In the genomic region with DNA sequence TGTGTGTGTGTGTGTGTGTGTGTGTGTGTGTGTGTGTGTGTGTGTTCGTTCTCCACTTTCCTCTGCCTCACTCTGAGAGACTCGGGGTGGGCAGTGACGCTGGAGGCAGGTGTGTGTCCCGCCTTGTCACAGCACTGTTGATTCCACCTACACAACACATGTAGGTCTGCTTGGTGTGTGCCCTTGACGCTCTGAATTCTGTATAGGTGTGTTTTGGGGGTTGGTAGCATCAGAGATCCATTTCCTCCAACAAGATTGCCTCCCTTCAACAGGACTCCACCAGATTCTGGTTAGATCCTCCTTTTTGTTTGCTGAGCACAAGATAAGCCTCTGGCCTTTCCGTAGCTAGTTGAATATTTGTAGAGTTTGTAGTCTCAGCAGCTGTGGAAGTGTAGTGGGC, we compare ENCODE assay signal across 8 mouse cellular contexts.
DNase-seq lines count a peak whose midpoint lies in the region; ATAC-seq and TF ChIP-seq lines count a peak whose summit lies in the region.

No protein-coding gene starts in this region.

- peak overlapping the region; percentile 64 for H3K27ac ChIP-seq in kidney, adult 2 months (ENCODE audit: insufficient read depth, low read depth, low read length)
- no peak overlapping the region for H3K27ac ChIP-seq in limb, embryonic 14.5 days (replicated peaks; ENCODE audit: low read depth, low read length)

- H3K4me3 ChIP-seq in kidney, adult 2 months (ENCODE audit: insufficient read depth, low read depth, low read length): peak overlapping the region; percentile 63
- H3K4me3 ChIP-seq in limb, embryonic 14.5 days (replicated peaks; ENCODE audit: low read length): peak overlapping the region; percentile 64

- H3K9me3 ChIP-seq in limb, embryonic 14.5 days (ENCODE audit: control insufficient read depth, low read length): no peaks in the 10 kb centered on the region

- H3K9ac ChIP-seq in limb, embryonic 14.5 days (ENCODE audit: low read depth, low read length, severe bottlenecking): peak overlapping the region; percentile 64

- H3K4me2 ChIP-seq in limb, embryonic 14.5 days (replicated peaks; ENCODE audit: low read depth, low read length, severe bottlenecking): peak overlapping the region; percentile 96

- no peak for TF ChIP-seq POLR2A in kidney, adult 2 months (IDR thresholded peaks at IDR 0.05; ENCODE audit: low read depth, low read length)
- no peak for TF ChIP-seq POLR2A in limb, embryonic 14.5 days (IDR thresholded peaks at IDR 0.05; ENCODE audit: borderline replicate concordance, extremely low read depth, insufficient read depth, insufficient read length)

- no peak for TF ChIP-seq CTCF in kidney, adult 2 months (conservative IDR thresholded peaks at IDR 0.05; ENCODE audit: insufficient read depth, insufficient read length, low read depth, low read length)

- no peaks in the 10 kb centered on the region for H3K27me3 ChIP-seq in kidney, adult 2 months (replicated peaks; ENCODE audit: control insufficient read depth, insufficient read depth, low read length)
- H3K27me3 ChIP-seq in limb, embryonic 14.5 days (ENCODE audit: control insufficient read depth, insufficient read depth, low read length): no peaks in the 10 kb centered on the region

- H3K36me3 ChIP-seq in kidney, adult 2 months (ENCODE audit: control insufficient read depth, insufficient read depth, low read length): no peaks in the 10 kb centered on the region; the same call in 1 of the 2 replicates
- H3K36me3 ChIP-seq in limb, embryonic 14.5 days (ENCODE audit: control insufficient read depth, insufficient read depth, low read length): no peaks in the 10 kb centered on the region

- WGBS in kidney, adult 2 months: 48% methylated on average over 6 of the region's 6 CpGs
- 63% methylated on average over 6 of the region's 6 CpGs for WGBS in limb, embryonic 14.5 days

- peak; percentile 15 for ATAC-seq in CD4-positive, CD25-positive, alpha-beta regulatory T cell, adult 4 months
- no peak for ATAC-seq in limb, embryonic 14.5 days (ENCODE audit: low FRiP score, low read depth)

- DNase-seq in kidney, adult 2 months: no peak
- DNase-seq in kidney, adult 18-20 months: no peak
- peak; percentile 48 for DNase-seq in cerebellum, adult 9-10 months
- DNase-seq in limb, embryonic 14.5 days (ENCODE audit: low spot score): no peak
- no peak for DNase-seq in adrenal gland, postnatal 36 days
- no peak for DNase-seq in gastrocnemius, adult 18-20 months (ENCODE audit: low spot score)
- DNase-seq in gastrocnemius, adult 8-10 months (ENCODE audit: low spot score in 2 of 2): no peak

- H3K4me1 ChIP-seq in kidney, adult 2 months (ENCODE audit: control insufficient read depth, insufficient read depth, low read length): peaks cover 27% of the 10 kb centered on the region
- H3K4me1 ChIP-seq in limb, embryonic 14.5 days (ENCODE audit: control insufficient read depth, insufficient read depth, low read length): peaks cover 30% of the 10 kb centered on the region
